Mouse (Mus musculus): ENCODE measurements at regions not wholly inside any gene's neighbourhood (a gene's known extent, or its start where the extent isn't known, plus 50 kb on each side); places are given as distances from the start of the nearest gene placed in this dataset.
"Not testable (repeated sequence)": the region's sequence is repeated elsewhere in the genome, so short reads cannot be mapped to it uniquely, and the experiment has no call there.

DNA sequence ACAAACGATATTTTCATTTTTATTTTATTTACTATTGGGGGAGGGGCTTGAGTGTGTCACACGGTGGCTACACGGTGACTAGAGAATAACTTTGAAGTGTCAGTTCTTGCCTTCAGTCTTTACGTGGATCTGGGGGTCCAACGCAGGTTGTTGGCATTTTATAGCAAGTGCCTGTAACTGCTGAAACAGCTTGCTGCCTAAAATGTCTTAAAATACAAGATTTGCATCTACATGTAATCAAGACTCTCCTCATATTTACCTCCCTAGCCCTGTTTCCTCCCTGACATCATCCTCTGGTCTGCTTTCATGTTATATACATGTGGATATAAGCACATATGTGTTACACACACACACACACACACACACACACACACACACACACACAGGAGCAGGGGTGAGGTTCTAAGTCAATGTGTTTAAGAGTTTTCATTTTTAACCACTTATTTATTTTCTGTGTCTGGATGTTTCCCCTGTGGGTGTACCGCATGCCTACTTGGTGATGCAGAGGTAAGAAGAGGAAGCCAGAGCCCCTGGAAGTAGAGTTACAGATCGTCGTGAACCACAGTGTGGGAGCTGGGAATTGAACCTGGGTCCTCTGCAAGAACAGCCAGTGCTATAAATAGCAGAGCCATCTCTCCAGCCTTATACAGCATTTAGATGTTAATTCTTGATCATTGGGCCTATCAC lies 119.5 kb upstream of the Cpsf6 start:
- no peak for DNase-seq

DNA sequence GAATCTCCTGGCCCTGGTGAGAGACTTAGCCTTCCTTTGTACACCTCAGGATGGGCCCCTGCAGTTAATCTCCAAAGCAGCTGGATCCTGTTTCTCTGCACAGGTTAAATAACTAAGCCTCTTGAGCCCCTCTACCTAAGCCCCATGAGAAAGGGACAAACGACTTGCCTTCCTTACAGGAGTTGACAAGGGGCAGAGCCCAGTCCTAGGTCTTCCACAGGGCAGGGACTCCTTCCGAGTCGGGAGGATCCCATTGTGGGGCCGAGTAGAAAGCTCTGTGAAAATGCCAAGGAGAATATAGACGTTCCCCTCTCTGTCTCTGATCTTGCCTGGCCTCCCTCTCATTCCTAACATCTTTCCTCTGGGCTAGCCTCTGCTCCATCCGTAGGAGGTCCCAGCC lies 118.7 kb upstream of the Cpsf6 start:
- no peak for DNase-seq

DNA sequence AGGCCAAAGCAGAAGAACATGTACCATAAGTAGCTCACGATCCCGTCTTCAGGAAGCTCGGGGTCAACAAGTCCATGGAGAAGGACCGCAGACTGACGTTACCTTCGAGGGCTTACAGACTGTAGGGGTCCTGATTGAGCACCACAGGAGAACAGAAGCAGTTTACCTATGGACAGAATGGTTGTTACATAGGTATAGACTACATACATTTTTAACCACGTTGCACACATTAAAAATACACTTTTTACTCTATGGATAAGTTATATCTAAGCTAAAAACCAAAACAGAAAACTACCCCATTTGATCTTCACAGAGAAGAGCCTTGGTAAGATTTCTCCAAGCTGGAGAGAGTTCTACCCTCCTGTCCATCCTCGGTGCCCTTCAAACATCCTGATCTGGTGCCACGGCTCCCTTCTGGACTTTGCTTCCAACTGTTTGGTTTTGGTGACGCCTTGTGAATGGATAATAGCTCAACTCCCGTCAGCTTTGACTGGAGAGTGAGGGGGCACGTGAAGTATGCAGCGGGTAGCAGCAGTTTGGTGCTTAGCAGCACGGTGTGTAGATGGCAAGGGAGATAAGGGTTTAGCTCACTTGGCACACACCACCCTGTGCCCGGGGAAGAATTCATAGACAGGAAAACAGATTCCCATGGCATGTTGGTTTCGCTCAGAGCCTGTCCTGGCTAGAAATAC lies 117.9 kb upstream of the Cpsf6 start:
- DNase-seq: no peak

DNA sequence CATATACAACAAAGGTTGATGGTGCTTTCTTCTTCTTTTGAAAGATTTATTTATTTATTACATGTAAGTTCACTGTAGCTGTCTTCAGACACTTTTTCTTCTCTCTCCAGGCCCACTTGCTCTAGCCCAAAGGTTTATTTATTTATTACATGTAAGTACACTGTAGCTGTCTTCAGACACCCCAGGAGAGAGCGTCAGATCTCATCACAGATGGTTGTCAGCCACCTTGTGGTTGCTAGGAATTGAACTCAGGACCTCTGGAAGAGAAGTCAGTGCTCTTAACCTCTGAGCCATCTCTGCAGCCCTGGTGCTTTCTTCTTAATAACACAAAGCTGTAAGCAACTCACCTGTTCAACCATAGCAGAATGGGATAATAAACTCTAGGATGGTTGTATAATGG lies 117.3 kb upstream of the Cpsf6 start:
- DNase-seq: not testable (repeated sequence)

DNA sequence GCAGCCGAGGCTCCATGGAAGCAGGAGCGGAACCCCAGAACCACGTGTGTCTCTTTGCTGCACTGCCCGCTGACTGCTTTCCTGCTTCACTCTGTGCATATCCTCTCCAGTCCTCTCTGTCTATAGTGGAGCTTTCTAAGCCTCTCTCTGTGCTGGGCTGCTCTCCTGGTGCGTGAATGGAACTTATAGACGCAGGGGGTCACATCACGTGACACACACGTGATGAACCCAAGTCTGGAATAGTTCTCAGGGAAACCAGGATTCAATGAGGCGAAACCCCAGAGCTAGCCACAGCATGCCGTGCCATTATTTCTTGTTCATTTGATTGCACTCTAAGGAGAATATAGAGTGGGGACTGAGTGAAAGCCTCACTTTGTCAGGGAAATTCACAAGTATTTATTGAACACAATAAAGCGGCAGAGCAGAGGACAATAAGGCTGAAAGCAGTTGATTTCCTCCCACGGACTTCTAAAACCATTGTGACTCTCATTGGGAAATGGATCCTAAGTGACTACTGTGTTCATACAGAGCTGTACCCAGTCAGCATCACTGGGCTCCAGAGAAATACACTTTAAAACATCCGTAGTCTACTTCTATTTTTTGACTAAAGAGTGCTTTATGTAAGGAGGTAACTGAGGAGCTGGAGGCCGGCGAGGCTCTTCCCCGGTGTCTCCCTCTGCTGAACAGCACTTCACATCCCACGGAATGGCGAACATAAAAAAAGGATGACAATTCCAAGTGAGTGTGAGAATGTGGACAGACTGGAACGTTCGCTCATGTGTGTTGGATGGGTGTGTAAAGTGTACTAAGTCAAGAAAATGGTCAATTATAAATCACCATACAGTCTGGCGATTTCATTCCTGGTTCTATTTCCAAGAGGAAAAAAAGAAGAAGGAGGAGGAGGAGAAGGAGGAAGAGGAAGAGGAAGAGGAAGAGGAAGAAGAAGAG lies 116.5 kb upstream of the Cpsf6 start:
- DNase-seq: no peak

DNA sequence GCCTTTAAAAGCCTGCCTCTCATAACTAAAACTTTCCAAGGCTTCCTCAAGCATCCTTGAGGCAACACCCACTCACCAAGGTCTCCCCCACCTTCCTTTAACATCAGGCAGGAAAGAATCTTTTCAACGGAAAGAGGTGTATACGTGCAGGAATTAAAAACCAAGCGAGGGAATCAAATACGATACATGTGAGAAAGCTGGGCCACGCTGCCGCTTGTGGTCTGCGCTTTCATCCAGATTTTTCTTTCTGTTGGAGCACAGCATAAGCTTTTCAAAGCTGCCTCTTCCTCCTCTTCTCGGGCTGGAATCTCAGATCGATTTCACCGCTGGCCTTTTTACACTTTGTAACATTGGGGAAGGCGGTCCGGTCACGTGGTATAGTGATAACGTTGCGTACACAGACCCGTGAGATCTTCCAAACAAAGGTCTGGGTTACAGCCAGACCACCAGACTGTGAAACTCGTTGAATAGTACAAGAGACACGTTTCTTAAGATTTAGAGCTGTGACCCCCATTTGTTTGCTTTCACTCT lies 114.4 kb upstream of the Cpsf6 start:
- DNase-seq: no peak

DNA sequence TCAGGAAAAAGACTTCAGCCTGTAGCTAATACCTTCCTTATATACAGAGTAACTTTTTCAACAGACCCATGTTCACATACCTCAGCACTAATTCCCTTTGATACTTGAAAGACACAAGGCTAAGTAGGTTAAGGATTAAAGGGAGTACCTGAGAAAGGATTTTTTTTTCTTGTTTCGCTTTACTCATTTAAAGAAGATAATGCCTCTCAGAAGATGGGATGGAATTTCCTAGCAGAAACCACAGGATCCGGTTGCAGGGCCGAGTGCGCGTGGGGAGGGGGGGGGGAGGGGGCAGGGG lies 114.0 kb upstream of the Cpsf6 start:
- DNase-seq: no peak

DNA sequence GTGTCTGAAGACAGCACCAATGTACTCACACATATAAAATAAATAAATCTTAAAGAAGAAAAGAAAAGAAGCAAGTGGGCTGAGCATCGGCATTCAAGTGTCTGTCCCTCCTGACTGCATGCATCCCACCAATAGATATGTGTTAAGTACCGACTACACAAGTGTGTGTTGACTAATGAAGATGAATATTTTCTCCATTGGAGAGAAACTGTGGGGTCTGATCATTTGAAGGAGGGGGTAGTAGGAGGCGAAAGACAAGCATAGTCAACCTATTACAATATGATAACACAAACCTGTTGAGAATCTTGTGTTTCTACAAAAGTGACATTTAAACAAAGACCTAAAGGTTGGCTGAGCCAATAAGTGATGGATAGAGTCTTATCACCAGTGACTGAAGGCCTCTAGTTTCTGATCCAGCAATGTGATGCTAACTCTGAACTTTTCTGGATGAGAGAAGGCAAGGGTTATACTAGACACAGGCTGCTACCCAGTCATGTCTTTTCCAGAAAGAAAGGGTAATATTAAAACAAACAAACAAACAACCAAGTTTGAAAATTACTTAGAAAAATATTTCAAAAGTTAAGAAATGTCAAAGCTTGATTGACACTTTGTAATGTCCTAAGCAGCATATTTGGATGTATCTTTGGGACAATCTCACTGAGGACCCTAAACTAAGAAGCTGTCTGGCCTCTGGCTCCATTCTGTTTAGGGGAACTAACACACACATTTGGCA lies 113.4 kb upstream of the Cpsf6 start:
- DNase-seq: no peak

DNA sequence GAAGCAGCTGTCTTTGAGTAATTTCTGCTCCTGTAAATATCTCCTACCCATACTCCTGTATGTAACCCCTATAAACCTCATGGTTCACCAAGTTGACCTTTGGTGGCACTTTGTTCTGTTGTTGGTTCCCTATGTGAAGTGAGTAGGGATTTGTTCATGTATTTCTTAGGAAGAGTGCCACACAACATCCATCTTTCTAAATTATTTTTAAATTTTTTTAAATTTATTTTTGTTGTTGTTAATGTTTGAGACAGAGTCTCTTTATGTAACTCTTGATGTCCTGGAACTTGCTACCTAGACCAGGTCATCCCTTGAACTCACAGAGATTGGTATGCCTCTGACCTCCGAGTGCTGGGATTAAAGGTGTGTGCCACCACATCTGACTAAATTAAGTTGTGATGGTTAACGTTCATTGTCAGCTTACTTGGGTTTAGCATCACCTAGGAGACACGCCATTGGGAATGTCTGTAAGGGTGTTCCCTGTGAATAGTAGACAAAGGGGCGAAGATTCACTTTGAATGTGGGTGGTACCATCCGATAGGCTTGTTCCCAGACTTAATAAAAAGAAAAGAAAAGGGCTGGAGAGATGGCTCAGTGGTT lies 112.7 kb upstream of the Cpsf6 start:
- DNase-seq: no peak

DNA sequence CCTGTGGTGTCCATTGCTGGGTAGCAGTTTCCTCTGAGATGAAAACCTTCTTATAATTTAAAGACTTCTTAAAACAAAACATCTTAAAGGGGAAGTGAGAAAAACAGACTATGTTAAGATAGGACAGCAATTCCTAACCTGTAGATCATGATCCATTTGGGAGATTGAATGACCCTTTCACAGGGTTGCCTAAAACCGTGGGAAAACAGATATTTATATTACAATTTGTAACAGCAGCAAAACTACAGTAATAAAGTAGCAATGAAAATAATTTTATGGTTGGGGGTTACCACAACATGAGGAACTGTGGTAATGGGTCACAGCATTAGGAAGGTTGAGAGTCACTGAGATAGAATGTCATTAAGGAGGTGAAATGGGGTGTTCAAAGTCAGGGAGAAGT lies 111.9 kb upstream of the Cpsf6 start:
- DNase-seq: no peak

DNA sequence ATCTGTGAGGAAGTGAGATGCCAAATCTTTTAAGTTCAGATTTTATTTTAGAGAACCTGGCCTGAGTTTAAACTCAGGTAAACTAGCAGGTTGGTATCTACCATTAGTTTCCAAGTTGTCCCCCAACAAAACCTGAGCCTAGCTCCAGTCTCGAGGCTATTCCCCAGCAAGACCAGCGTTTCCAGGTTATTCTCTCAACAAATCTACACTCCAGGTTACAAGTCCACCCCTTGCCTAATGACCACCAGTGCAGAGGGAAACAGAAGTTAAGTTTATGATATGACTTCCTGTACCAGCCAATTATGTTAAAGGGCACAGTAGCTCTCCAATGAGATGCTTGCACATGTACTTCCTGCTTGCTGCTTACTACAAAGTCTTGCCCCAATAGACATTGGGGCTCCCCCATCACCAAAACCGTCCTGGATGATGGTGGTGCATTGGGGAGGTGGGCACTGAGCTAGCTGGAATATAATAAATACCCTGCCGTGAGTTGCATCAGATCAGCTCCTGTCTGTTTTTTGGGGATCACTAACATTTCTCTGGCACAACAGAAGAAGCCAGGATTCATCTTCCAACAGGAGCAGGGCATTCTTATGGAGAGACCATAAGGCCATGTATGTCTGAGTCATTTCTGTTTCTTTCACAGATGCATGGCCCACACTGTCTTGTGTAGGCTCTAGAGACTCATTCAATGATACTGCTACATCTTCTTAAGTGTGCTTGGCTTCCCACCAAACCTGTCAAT lies 111.2 kb upstream of the Cpsf6 start:
- DNase-seq: no peak

DNA sequence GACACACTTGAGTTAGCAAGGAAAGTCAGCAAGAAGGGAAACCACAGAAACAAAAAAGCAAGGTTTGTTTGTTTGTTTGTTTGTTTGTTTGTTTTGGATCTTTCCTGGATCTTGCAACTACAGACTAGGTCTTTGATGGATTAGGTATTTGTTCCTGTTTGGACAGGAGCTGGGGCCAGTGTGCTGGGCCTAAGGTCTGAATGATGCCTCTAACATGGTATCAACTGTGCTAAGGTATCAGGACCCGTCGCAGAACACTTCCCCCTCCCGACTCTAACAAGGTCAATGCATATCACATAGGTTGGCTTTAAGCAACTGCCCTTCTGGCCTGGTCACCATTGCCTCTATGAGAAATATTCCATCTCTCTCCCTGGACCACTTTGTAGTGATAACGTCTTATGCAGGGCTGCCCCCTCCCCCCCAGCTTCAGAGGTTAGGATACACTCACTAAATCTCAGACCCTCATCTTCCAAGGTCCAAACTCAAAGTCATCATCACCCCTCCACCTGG lies 103.3 kb upstream of the Cpsf6 start:
- no peak for DNase-seq

DNA sequence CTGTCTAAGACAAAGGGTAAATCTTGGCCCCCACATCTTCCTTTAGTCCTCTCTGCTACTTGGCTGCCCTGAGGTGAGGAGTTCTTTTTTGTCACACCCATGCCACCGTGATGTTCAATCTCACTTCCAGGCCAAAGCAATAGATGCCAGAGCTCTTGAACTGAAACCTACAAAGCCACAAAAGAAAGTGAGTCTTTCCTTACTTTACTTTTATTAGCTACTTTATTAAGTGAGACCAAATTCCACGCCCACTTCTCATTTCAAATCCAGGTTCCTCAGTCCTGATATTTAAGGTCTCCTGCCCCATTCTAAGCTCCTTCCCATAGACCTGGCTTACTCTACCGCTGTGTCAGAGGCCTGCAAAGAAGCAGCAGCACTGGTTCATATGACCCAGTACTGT lies 102.5 kb upstream of the Cpsf6 start:
- DNase-seq: no peak

DNA sequence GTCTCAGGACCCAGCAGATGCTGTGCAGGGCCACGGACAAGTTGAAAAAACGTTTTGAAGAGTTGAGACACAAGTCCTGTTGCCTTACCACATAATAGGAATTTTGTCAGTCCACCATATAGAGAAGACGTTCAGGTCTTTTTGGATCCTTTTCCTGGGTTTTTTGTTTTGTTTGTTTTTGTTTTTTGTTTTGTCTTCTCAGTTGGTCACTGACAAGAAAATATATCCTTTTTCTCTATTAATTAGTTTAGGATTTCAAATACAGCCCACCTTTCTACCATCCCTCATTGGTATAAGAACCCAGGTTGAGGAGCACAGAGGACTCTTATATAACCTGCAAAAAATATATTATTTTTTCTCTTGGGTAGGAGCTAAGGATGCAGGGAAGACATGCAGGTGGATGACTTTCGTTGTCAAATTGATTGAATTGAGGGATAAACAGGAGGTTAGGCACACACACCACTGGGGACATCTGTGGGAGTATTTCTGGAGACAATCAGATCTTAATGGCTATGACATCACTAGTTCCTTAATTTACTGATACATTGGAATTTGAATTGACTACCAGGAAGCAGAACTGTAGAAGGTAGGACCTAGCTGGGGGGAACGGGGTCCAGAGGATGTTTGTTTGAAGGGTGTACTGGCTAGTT lies 101.7 kb upstream of the Cpsf6 start:
- DNase-seq: no peak

DNA sequence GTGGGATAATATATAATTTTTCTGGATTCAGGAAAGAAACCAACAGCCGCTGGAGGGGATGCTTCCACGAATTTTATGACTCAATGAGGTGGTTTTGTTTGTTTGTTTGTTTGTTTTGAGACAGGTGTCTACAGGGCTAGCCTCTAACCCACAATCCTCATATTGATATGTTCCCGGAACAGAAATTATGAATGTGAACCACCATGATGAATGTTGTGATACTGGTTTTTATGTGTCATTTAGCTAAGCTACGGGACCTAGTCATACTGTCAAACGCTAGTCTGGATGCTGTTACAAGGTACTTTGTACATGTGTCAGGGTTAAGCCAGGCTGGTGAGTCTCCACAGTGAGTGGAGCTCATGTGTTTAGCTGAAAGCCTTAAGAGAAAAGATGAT lies 100.6 kb upstream of the Cpsf6 start:
- no peak for DNase-seq

DNA sequence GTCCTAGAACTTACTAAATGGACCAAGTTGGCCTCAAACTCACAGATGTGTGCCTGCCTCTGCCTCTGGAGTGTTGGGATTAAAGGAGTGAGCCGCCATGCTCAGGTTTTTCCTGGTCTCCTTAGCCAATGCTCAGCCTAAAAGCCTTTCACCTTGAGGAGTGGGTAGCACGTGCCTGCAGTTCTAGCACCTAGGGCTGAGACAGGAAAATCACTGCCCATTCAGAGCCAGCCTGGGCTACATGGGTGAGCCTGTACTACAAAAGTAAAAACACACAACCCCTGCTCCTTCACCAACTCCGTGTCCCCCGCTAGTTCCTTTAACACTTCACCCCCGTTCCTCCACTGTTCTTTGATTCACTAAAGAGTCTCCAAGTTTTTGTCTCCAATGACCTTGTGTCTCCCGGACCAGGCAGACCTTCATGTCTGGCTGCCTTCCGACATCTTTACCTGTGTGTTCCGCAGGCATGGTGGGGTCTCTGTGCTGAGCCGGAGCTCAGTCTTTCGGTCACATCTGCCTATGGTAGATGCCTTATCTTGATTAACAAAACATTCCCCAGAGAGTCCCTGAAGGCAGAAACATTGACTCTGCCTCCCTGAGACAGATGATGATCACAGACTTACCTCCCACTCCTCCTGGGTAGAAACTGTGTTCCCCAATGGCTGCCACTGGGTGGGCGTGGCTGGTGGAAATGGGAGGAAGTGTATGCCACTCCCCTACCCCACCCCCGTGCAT lies 100.1 kb upstream of the Cpsf6 start:
- no peak for DNase-seq

DNA sequence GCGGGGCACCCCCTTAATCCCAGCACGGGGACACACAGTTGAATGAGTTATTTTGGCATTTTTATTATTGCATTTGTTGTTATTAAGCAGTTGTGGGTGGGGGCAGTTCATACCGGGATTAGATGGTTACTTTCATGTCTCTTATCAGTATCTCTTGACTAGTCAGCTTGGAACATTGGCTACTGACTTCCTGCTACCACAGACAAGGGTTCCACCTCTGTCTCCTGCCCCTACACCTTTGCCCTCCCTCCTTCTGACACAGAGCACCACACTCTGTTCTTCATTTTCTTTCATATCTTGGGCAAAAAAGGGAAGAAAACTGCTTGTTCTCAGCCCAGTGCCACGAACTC lies 99.1 kb upstream of the Cpsf6 start:
- DNase-seq: no peak

DNA sequence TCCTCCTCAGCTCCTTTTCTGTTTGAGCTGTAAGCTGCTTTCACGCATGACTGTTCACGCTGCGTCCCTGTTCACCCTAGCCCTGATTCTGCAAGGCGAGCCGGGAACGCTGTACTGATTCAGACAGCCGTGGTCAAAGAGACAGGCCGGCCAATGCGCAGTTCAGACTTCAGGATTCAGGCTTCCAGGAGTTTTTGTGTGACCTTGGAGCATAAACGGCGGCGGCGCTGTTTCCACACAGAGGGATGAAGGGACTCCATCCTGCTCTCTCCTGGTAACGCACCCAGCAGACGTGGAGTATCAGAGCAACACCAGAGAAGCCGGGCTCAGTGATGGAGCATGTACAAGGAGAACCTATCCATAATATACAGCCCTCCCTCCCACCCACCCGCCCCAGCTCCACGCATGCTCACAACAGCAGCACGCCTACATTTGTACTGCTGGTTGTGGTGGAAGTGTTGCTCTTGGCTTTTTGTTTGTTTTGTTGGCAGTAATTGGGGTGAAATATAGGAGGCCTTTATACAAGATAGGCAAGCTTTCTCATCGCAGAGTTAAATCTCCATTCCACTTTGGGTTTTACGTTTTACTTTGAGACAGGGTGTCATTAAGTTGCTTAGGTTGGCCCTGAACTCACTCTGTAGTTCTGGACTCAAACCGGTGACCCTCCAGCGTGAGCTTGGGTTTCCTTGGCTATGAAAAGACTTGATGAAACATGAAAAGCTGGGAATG lies 98.6 kb upstream of the Cpsf6 start:
- peak; percentile 23 to 42 for DNase-seq
